Mouse (Mus musculus): ENCODE measurements around the gene Gm49355. TPM values are rescaled to one million over a fixed set of nuclear protein-coding genes. Genes with fewer than 3 reads are reported as not detected.

Gene Gm49355
- total and polyA plus RNA-seq, 3 experiments: 0.07 to 0.18 TPM; not detected in 1

DNA sequence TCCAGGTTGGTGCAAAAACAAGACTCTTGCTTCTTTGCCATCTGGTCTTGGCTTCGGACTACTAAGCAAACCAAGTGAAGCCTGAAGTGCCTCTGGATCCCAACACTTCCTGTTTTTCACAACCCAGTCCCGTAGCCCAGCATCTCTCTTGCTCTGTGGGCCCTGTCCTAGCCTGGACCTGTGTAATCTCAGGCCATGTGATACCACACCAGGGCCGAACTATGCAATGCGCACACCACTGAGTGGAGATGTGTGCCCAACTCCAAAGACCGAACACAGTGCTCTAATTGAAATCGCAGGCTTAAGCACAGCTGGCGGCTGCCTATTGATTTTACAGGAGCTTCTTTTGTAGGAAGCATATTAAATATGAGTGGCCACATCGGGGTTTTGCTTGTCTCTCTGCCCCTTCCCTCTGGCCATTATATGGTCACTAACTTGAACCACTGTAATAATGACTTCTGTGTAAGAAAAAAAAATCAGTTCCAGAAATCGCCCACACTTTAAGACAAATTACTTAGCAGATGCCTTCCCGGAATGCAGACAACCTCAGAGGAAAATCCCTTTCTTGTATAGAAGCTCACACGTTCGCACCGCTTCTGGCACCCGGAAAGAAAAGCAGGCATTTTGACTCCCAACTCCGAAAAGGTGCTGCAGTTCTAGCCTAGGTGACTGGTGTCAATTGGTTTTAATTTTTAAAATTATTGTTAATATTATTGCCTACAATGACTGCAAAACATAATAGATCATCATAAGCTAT is 65.7 kb downstream of the Gm49355 start:
- H3K36me3 ChIP-seq (ENCODE audit: control insufficient read depth, insufficient read depth, low read length): no peaks in the 10 kb centered on the region
- no peaks in the 10 kb centered on the region for H3K4me1 ChIP-seq (ENCODE audit: control insufficient read depth, insufficient read depth, low read length)
- no peak overlapping the region for H3K4me3 ChIP-seq
- TF ChIP-seq EP300 (IDR thresholded peaks at IDR 0.05; ENCODE audit: insufficient read depth, low read depth, low read length): no peak
- no peak for TF ChIP-seq POLR2A (IDR thresholded peaks at IDR 0.05; ENCODE audit: insufficient read depth, low read depth, low read length)
- no peak for TF ChIP-seq CTCF (IDR thresholded peaks at IDR 0.05)
- H3K9ac ChIP-seq (ENCODE audit: low read depth, low read length): no peak overlapping the region
- no peak overlapping the region for H3K27ac ChIP-seq
- DNase-seq: no peak
- intact Hi-C loops (cut with DNase I): no loop called here
- H3K79me2 ChIP-seq (replicated peaks; ENCODE audit: control insufficient read depth, insufficient read depth, low read length): no peaks in the 10 kb centered on the region
- peaks cover 23% of the 10 kb centered on the region for H3K27me3 ChIP-seq (ENCODE audit: control insufficient read depth, insufficient read depth, low read length)
- 23% methylated on average over 15 of the region's 15 CpGs for WGBS

DNA sequence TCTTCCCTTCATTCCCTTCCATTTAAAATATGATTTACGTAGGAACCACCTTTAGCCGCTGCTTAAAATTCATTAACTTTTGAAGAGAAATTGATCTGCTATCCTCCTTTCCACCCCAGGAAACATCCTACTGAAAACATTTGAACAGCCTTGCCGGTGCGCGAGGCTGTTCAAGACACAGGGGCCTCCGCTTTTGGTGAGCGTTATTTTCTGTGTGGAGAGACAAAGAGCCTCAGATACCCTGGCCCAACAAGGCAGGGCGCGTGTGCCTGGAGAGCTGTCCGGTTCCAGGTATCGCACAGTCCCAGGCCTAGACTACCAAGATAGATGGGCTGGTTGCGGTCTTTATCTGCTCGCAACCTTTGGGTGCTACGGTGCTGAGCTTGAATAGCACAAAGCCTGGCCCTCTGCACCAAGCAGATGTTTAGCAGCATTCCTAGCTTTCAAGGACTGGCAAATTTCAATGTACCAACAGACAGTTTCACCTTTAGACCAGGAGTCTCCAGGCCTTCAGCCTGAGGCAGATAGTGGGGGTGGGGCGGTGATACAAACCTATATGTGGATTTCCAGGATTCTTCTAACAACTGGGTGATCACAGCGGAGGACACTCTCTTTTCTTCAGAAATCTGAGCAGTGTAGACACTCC is 66.6 kb downstream of the Gm49355 start:
- H3K4me3 ChIP-seq: no peak overlapping the region
- peaks cover 15% of the 10 kb centered on the region for H3K27me3 ChIP-seq (ENCODE audit: control insufficient read depth, insufficient read depth, low read length)
- TF ChIP-seq POLR2A (IDR thresholded peaks at IDR 0.05; ENCODE audit: insufficient read depth, low read depth, low read length) (no peak), CTCF (IDR thresholded peaks at IDR 0.05) (no peak), EP300 (IDR thresholded peaks at IDR 0.05; ENCODE audit: insufficient read depth, low read depth, low read length) (no peak)
- no peaks in the 10 kb centered on the region for H3K79me2 ChIP-seq (replicated peaks; ENCODE audit: control insufficient read depth, insufficient read depth, low read length)
- H3K27ac ChIP-seq: no peak overlapping the region
- no peaks in the 10 kb centered on the region for H3K4me1 ChIP-seq (ENCODE audit: control insufficient read depth, insufficient read depth, low read length)
- 18% methylated on average over 16 of the region's 16 CpGs for WGBS
- intact Hi-C loops (cut with DNase I): no loop called here
- H3K36me3 ChIP-seq (ENCODE audit: control insufficient read depth, insufficient read depth, low read length): no peaks in the 10 kb centered on the region
- no peak for DNase-seq
- H3K9ac ChIP-seq (ENCODE audit: low read depth, low read length): no peak overlapping the region

Other genes with a start within 250 kb of the Gm49355 start
- 10 to 100 TPM; 18.1 to 18.6 TPM for gene 3830406C13Rik, start 197 bp downstream of the Gm49355 start, total RNA-seq (2021)
- gene 3830406C13Rik, start 197 bp downstream of the Gm49355 start, polyA plus RNA-seq (2012; rRNA removed): 8.2 and 16.9 TPM in 2 replicates
- not detected for gene Fezf2, start 64.2 kb downstream of the Gm49355 start, total RNA-seq (2021)
- not detected in 2 replicates for gene Fezf2, start 64.2 kb downstream of the Gm49355 start, polyA plus RNA-seq (2012; rRNA removed)

All from heart, adult 2 months (tissue).